Mouse (Mus musculus) hindbrain, embryonic 14.5 days (tissue): ENCODE measurements around the gene Sash3. TPM values are rescaled to one million over a fixed set of nuclear protein-coding genes. Genes with fewer than 3 reads are reported as not detected.

Experiments
- ATAC-seq: fragments of 200-750 bp; cut with Nextera tagmentation; 2 replicates; pipeline ENCODE4 v1.8.0; 2017; ENCODE audit warnings: moderate number of reproducible peaks, mild to moderate bottlenecking, moderate TSS enrichment, moderate library complexity; ENCODE audit not compliant: low FRiP score
- DNase-seq: peaks from one replicate; pipeline ENCODE4 v3.0.0-alpha.2; 2015; ENCODE audit warnings: low spot score
- H3K27ac ChIP-seq: fragments of 300-500 bp; sonication (generic); 2 replicates; pipeline ENCODE4 v1.5.1; 2014; ENCODE audit warnings: mild to moderate bottlenecking, moderate library complexity
- H3K27me3 ChIP-seq: fragments of 300-500 bp; sonication (generic); 2 replicates; pipeline ENCODE4 v1.6.1; 2014; ENCODE audit warnings: mild to moderate bottlenecking, low read length, mixed read lengths; ENCODE audit not compliant: control insufficient read depth, insufficient read depth
- H3K36me3 ChIP-seq: fragments of 300-500 bp; sonication (generic); replicated peaks from 2 replicates; pipeline ENCODE4 v1.6.1; 2014; ENCODE audit not compliant: control insufficient read depth, insufficient read depth
- H3K4me1 ChIP-seq: fragments of 300-500 bp; sonication (generic); replicated peaks from 2 replicates; pipeline ENCODE4 v1.6.1; 2014; ENCODE audit warnings: antibody characterized with exemption, low read length, mixed read lengths; ENCODE audit not compliant: control insufficient read depth, insufficient read depth
- H3K4me2 ChIP-seq: fragments of 300-500 bp; sonication (generic); replicated peaks from 2 replicates; pipeline ENCODE4 v1.6.1; 2014; ENCODE audit warnings: mild to moderate bottlenecking, moderate library complexity
- H3K4me3 ChIP-seq: fragments of 300-500 bp; sonication (generic); replicated peaks from 2 replicates; pipeline ENCODE4 v1.5.1; 2014; ENCODE audit warnings: mild to moderate bottlenecking, low read length
- H3K9ac ChIP-seq: fragments of 300-500 bp; sonication (generic); 2 replicates; pipeline ENCODE4 v1.6.1; 2014
- H3K9me3 ChIP-seq: fragments of 300-500 bp; sonication (generic); 2 replicates; pipeline ENCODE4 v1.6.1; 2016; ENCODE audit warnings: low read length; ENCODE audit not compliant: control insufficient read depth
- WGBS: fragments of 180-500 bp; shearing (Covaris S2); extraction: QIAGEN DNeasy Blood & Tissue Kit; methylation state at CpG from one replicate; pipeline ENCODE4 v1.1.7; 2014; 5-methylcytosine and 5-hydroxymethylcytosine counted together
- polyA plus RNA-seq: library from polyadenylated mRNA; unstranded; fragments of >200 nt; fragmentation: Nextera tagmentation; extraction: Ambion mirVana; gene quantifications from 2 replicates; pipeline ENCODE4 v1.2.1, GENCODE M21; 2014

Sash3 gene
- 1.1 and 1.3 TPM in 2 replicates for polyA plus RNA-seq

DNA sequence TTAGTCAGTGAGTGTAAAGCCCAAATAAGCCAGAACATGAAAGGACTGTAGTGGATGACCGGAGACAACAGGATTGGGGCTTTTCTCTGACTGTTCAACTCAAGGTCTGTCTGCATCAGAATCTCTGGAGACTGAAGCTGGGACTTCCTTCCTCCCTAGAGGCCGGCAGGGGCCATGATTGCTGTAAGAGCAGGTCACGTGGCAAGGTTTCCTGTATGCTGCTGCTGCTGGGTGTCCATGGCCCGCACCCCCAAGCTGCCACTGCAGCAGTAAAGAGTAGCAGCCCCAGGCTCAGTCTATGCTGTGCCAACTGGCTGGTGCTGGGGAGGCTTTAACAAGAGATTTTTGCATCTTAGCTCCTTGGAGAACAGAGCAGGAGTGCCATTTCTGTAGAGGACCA, at the start of gene Sash3:
Gene Sash3, plus strand, starts transcription at position 175 of the 400 bp plus-strand sequence.
- Histone ChIP-seq H3K9ac (no peak within 1 kb of the TSS), H3K4me1 (no peaks in the 10 kb centered on the region), H3K27ac (no peak within 1 kb of the TSS), H3K4me2 (no peak within 1 kb of the TSS), H3K9me3 (no peaks in the 10 kb centered on the region), H3K27me3 (no peaks in the 10 kb centered on the region), H3K4me3 (no peak within 1 kb of the TSS), H3K36me3 (no peaks in the 10 kb centered on the region)
- ATAC-seq (no peak), DNase-seq (no peak)
- 87% methylated on average over 4 of the region's 4 CpGs for WGBS

DNA sequence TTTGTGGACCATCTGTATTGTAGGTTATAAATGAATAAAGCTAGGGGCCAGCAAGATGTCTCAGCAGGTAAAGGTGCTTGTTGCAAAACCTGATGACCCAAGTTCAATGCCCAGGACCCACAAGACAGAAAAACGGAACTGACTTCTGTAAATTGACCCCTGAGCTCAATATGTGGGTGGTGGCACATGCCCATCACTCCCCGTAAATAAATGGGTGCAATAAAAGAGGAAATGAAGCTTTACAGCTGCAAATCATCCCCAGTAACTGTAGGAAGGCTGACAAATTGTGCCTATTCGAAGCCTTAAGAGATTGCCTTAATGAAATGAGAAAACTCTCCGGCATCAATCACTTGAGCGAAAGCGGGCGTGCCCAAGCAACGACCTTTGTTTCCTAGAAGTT, 49.7 kb upstream of the Sash3 start:
- no peaks in the 10 kb centered on the region for H3K9me3 ChIP-seq
- no peak overlapping the region for H3K4me2 ChIP-seq
- H3K4me1 ChIP-seq, result no peaks in the 10 kb centered on the region
- H3K9ac ChIP-seq, result no peak overlapping the region
- ATAC-seq, result no peak
- H3K27me3 ChIP-seq, result no peaks in the 10 kb centered on the region
- no peak for DNase-seq
- H3K27ac ChIP-seq, result no peak overlapping the region
- H3K4me3 ChIP-seq, result no peak overlapping the region
- WGBS, result 65% methylated on average over 8 of the region's 8 CpGs
- no peaks in the 10 kb centered on the region for H3K36me3 ChIP-seq

DNA sequence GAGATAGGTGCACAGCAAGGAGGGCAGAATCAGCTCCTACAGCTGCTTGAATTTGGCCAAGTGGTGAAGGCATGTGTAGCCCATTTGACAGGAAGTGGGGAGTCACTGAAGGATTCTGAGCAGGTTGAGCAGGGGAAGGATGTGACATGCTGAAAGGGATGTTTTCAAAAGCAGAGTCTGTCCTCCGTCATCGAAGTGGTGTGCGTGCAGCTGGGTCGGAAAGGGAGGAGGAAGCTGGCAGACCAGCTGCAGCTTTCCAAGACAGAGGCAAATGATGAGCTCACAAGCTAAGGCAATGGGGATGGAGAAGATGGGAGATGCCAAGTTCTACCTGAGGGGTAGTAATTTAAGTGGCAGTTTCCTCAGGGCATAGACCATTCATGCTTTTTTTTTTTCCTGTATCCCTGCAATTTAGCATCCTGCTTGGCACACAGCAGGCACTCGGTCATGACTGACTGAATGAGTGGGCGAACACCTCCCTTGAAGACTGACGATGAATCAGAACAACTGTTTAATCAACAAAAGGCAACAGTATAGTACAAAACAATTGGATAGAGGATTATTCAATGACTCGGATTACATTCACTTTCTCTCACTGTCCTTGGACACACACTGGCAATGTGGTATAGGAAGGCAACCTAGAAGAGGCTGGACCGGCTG, 47.6 kb upstream of the Sash3 start:
- no peak for DNase-seq
- no peak overlapping the region for H3K4me3 ChIP-seq
- H3K4me1 ChIP-seq, result no peaks in the 10 kb centered on the region
- no peak for ATAC-seq
- no peak overlapping the region for H3K4me2 ChIP-seq
- H3K36me3 ChIP-seq, result no peaks in the 10 kb centered on the region
- H3K27ac ChIP-seq, result no peak overlapping the region
- no peak overlapping the region for H3K9ac ChIP-seq
- no peaks in the 10 kb centered on the region for H3K9me3 ChIP-seq
- no peaks in the 10 kb centered on the region for H3K27me3 ChIP-seq
- 76% methylated on average over 9 of the region's 9 CpGs for WGBS

DNA sequence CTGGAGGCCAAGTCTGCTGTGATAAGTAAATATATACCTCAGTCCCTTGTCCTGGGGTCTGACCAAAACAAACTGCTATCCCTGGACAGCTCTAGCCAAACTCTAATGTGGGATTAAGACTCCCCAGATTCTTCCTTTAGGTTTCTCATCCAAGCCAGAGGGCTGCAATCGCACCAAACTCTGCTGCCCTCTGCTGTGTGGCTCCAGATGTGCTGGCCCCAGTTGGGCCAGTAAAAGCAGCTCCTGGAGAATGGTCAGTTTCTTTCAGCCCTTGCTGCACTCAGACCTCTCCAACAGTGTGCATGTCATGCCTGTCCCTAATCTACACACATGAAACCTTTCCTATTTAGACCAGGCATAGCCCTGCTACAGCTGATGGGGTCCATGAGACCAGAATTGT, 46.4 kb upstream of the Sash3 start:
- no peak overlapping the region for H3K27ac ChIP-seq
- H3K9me3 ChIP-seq, result no peaks in the 10 kb centered on the region
- no peaks in the 10 kb centered on the region for H3K27me3 ChIP-seq
- DNase-seq (no peak), ATAC-seq (no peak)
- H3K36me3 ChIP-seq, result no peaks in the 10 kb centered on the region
- no peak overlapping the region for H3K9ac ChIP-seq
- H3K4me2 ChIP-seq, result no peak overlapping the region
- H3K4me1 ChIP-seq, result no peaks in the 10 kb centered on the region
- no peak overlapping the region for H3K4me3 ChIP-seq
- WGBS, result 38% methylated on average over 1 of the region's 1 CpGs

DNA sequence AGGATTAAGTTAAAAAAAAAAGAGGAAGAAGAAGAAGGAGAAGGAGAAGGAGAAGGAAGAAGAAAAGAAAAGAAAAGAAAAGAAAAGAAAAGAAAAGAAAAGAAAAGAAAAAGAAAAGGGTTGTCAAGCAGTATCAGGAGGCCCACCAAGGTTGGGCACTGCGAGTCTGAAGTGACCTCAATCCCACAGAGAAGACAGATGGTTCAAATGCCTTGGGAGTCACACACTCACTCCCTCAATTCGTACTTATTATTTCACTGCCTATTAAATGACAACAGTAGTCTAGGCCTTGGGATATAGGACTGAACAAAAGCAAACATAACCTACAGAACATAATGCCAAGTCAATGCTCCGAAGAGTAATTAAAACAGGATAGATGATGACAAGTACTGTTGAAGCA, 43.0 kb upstream of the Sash3 start:
- H3K36me3 ChIP-seq, result no peaks in the 10 kb centered on the region
- no peak overlapping the region for H3K4me2 ChIP-seq
- H3K9ac ChIP-seq, result no peak overlapping the region
- no peaks in the 10 kb centered on the region for H3K4me1 ChIP-seq
- WGBS, result 73% methylated on average over 3 of the region's 3 CpGs
- no peak for ATAC-seq
- no peaks in the 10 kb centered on the region for H3K9me3 ChIP-seq
- no peak overlapping the region for H3K4me3 ChIP-seq
- DNase-seq, result no peak
- no peak overlapping the region for H3K27ac ChIP-seq
- H3K27me3 ChIP-seq, result no peaks in the 10 kb centered on the region

DNA sequence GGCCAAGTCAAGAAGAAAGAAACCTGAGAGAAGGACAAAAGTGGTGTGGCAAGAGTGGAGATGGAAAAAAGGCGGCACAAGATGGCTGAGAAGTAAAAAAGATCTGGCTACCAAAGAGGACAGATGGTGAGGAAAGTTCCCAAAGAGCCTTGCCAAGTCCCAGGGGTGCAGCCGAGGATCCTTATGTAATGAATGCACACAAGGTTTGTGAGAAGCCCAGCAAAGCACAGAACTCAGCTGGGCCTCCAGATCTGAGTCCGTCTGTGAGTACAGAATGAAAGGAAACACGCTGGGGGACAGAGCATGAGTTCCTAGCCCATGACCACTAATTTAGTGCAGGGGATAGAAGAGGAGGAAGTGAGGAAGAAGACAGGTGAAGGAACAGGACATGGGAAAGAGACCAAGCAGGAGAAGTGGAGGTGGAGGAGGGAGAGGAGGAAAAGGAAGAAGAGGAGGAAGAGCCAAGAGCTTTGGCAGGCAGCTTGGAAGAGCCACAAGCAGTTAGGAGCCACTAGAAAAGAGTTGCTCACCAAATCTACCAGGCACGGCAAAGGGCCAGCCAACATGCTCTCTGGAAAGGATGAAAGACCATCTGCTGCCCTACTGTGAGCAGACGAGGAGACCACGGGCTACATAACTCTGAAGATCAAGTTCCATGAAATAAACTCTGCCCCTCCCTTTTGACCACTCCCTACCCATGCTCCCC, 41.3 kb upstream of the Sash3 start:
- Histone ChIP-seq H3K9me3 (no peaks in the 10 kb centered on the region), H3K4me2 (no peak overlapping the region), H3K4me3 (no peak overlapping the region), H3K4me1 (no peaks in the 10 kb centered on the region), H3K27me3 (no peaks in the 10 kb centered on the region), H3K36me3 (no peaks in the 10 kb centered on the region), H3K9ac (no peak overlapping the region), H3K27ac (no peak overlapping the region)
- ATAC-seq (no peak), DNase-seq (no peak)
- WGBS, result 81% methylated on average over 7 of the region's 7 CpGs

DNA sequence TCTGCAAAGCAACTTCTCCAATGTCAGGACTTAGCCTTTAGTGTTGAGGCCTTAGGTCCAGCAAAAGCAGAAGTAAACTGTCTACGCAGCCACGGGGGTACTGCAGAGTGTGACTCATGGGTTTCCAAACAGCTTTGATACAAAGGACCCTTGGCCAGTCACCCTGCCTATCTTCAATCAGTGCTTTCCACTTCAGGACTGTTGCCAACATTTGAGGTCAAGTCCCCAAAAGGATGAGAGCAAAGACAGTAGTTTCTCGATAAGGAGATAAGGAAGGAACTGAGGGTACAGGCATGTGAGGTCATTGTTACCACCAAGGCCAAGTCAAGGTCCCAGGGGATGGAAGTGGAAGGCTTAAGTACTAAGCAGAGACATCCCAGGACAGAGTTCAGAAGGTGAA, 40.0 kb upstream of the Sash3 start:
- Histone ChIP-seq H3K9me3 (no peaks in the 10 kb centered on the region), H3K4me1 (no peaks in the 10 kb centered on the region), H3K27me3 (no peaks in the 10 kb centered on the region), H3K27ac (no peak overlapping the region), H3K4me2 (no peak overlapping the region), H3K4me3 (no peak overlapping the region), H3K9ac (no peak overlapping the region), H3K36me3 (no peaks in the 10 kb centered on the region)
- DNase-seq (no peak), ATAC-seq (no peak)
- WGBS, result 87% methylated on average over 3 of the region's 3 CpGs

DNA sequence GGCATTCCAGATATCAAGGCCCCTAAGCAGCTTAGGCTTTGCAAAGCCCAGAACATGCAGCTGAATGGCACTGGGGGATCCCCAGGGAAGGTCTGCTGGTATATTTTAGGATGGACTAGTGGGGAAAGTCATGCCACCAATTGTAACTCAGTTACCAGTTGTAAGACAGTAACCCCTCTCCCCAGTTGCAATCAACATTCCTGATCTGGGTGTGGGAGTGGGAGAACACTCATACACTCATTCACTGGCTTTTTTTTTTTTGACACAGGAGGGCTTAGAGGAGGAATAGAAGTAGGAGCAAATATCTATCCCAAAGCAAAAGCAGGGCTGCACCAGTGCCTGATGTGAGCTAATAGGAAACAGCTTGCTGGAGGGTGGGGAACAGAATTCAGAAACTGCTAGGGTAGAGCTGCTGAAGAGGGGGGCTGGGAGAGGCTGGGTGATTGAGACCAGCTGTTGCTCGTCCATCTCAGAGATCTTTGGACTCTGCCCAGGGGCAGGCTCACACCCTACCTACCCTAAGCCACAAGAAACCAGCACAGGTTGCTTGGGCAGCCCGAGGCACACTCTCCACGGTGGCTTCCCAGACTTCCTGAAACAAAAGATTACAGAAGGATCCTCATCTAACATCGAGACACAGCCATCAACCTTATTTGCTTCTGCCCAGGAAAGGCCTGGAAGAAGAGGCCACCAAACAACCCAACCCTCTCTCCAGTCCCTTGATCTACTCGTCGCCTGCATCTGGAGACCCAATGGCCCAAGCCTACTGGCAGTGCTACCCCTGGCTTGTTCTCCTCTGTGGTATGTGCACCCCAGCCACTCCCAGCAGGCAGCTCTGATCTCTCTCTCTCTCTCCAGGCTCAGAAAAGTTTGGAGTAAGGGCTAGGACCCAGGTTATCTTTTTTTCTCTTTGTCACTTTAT, 37.6 kb upstream of the Sash3 start, which contains the start of gene Xpnpep2:
Gene Xpnpep2, plus strand, starts transcription at position 332 of the 922 bp plus-strand sequence.
- 76% methylated on average over 6 of the region's 6 CpGs for WGBS

DNA sequence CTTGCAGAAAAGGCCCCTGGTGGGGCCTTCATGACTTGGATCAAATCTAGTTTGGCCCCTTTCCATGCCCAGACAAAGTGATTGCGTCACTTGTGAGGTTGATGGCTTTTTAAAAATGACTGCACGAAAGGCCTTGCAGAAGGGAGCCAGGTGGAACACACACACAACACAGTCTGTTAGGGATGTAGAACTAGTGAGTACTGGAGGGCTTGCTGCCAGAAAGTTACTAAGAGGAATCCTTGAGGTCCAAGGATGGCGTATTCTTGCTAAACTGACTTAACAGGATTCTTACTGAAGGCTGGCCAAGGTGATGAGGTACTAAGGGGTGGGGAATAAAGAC, 37.0 kb upstream of the Sash3 start:
- Histone ChIP-seq H3K4me1 (no peaks in the 10 kb centered on the region), H3K27ac (no peak overlapping the region), H3K9me3 (no peaks in the 10 kb centered on the region), H3K4me3 (no peak overlapping the region), H3K36me3 (no peaks in the 10 kb centered on the region), H3K27me3 (no peaks in the 10 kb centered on the region), H3K9ac (no peak overlapping the region), H3K4me2 (no peak overlapping the region)
- DNase-seq (no peak), ATAC-seq (no peak)
- 92% methylated on average over 3 of the region's 3 CpGs for whole genome bisulfite sequencing

More for the DNA sequence above, 37.6 kb upstream of the Sash3 start, which contains the start of gene Xpnpep2:
- ATAC-seq (no peak), DNase-seq (no peak)
- Histone ChIP-seq H3K27me3 (no peaks in the 10 kb centered on the region), H3K4me2 (no peak within 1 kb of the TSS), H3K9ac (no peak within 1 kb of the TSS), H3K4me3 (no peak within 1 kb of the TSS), H3K27ac (no peak within 1 kb of the TSS), H3K36me3 (no peaks in the 10 kb centered on the region), H3K4me1 (no peaks in the 10 kb centered on the region), H3K9me3 (no peaks in the 10 kb centered on the region)
